Mouse (Mus musculus) left cerebral cortex, adult 9 months (tissue): Measurements from ENCODE around the gene Slc38a6.

Source experiments
- DNase-seq, 2 experiments: peaks; one replicate each; pipeline ENCODE4 v3.0.0; 2022; ENCODE audit warnings: low spot score in 2 of 2

Slc38a6 gene

DNA sequence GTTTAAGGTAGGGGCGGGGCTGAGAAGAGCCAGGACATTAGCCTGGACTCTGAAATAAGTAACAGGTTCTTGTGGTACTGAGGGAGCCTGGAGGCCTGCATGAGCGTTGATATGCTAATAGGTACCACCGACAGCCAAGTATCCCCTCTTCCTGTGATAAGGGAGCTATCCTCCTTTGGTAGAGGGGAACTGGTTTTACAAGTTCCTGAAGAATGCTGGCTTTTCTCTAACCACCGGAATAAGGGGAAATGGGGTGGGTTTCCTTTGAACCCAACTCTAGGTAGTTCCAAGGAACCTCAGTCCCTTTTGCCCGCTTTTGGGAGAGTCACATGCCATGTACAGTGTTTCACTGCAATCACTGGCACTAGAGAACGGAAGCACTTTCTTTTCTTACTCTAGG, 98.2 kb downstream of the Slc38a6 start:
- no peak for DNase-seq

- DNase-seq = no peak
These were observed 105.9 kb downstream of the Slc38a6 start for GRCm38 (mm10) chr12:73392507-73392906.

GRCm38 (mm10) chr12:73393018-73393417, 106.4 kb downstream of the Slc38a6 start:
- DNase-seq = no peak

DNA sequence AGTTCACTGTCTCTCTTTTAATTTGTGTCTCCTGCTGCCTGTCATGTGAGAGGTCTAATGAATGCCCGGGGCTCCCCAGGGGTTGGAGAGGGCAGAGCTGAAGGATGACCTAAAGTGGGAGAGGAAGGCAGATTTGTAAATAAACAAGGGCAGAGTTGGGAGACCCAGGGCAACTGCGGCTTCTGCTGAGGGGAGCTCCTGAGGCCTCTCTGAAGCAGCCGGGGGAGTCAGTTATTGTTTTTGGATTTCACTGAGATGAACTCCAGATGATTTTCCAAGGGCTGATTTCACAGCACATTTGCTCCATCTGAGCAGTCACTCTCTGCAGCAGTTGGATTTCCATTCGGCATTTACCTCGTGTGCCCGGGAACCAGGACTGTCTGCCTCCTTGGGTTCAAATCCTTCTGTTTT, 107.3 kb downstream of the Slc38a6 start:
- DNase-seq = no peak

DNA sequence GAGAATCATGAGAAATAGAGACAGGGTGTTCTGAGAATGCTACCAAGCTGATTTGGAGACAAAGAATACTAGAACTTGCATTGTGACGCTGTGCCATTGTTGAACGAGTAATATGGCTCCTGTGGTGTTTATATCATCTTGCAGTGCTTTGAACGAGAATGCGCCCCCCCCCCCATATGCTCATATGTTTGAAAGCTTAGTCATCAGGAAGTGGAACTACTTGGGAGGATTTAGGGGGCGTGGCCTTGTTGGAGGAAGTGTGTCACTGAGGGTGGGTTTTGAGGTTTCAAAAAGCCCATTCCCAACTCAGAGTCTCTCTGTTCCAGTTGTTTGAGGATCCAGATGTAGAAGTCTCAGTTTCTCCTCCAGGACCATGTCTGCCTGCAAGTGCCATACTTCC, 108.0 kb downstream of the Slc38a6 start:
- no peak for DNase-seq

- no peak for DNase-seq
These were observed 112.8 kb downstream of the Slc38a6 start for GRCm38 (mm10) chr12:73399426-73399825.

GRCm38 (mm10) chr12:73400481-73401025, 114.0 kb downstream of the Slc38a6 start:
- no peak for DNase-seq

GRCm38 (mm10) chr12:73401520-73402130, 115.0 kb downstream of the Slc38a6 start:
- no peak for DNase-seq

- no peak for DNase-seq
These were observed 115.6 kb downstream of the Slc38a6 start for GRCm38 (mm10) chr12:73402137-73402712.

DNA sequence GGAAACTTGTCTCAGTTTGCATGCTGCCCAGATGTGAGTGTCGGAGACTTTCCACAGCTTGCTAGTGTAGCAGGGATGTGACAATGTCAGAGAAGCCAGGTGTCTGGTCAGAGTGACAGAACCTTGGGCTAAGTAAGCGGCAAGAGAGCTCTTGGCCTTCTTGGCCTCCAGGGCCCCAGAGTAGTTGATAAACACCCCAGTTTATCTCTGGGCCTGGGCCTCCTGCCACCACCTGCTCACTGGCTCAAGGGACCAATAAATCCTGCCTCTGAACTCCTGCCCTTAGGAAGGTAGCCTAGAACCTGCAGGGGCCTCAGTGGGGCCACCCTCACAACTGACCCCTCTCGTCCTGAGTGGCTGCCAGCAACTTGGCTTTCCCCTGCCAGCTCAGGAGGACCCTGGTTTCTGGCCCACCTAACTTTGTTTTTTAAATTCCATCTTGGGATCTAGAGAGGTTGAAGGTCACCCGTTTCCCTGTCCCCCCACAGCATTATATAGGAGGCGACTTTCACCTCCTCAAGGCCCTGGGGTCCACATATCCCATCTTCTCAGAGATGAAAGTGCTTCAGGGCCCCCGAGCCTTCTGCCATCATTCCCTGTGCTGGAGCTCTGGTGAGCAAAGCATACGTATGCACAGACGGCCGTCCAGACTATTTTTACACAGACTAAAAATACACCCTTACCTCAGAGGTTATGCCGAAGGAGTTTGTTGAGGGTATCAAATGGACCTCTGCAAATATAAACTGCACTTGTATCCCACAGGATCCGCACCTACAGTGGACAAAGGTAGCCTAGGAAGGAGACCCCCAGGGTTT, 116.5 kb downstream of the Slc38a6 start:
- no peak for DNase-seq
